Mouse (Mus musculus): Measurements from ENCODE around the gene Tmem86a. TPM values are rescaled to one million over a fixed set of nuclear protein-coding genes. Genes with fewer than 3 reads are reported as not detected.
A peak's percentile ranks its signal among the peaks of the same experiment; 100 is the strongest.
"Not testable (repeated sequence)": the region's sequence is repeated elsewhere in the genome, so short reads cannot be mapped to it uniquely, and the experiment has no call there.

Tmem86a gene
- polyA plus RNA-seq, 1 experiment from 2014 or later = 25.5 TPM

DNA sequence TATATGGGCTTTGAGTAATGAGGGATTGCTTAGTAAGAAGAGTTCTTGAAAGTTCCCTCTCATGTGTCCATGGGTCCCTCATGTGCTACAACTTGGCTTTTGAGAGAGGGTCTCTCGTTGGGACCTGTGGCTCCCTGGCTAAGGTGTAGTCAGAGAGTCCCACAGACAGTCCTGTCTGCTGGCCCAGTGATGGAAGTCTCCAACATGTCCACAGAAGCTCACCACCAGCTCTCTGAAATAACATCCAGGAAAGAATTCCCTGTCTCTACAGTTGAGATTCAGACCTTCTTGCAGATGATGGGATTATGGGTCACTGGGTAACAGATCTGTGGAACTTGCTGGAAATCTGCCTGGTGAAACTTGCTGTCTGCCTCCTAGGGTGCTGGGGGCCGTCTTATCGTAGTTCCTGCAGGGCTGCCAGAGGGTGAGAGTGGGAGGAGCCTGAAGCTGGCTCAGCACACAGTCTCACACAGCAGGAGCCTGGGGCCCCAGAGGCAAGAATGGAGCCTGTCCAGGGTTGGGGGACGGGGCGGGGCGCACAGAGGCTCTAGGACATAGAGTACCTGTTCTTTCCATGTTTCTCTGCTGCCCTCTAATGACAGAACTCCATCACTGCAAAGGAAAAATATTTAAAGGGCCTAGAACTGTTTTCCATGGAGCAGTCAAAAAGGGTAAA lies 34.9 kb upstream of the Tmem86a start:
- Histone ChIP-seq H3K27me3 (no peaks in the 10 kb centered on the region), H3K4me1 (peaks cover 12% of the 10 kb centered on the region), H3K4me2 (peak overlapping the region; percentile 41), H3K4me3 (no peak overlapping the region), H3K9me3 (no peaks in the 10 kb centered on the region), H3K9ac (no peak overlapping the region), H3K36me3 (no peaks in the 10 kb centered on the region), H3K27ac (peak overlapping the region; percentile 68)
- peak; percentile 93 for ATAC-seq (ENCODE audit: insufficient number of reproducible peaks, low FRiP score, low TSS enrichment, low read depth)
- 8% methylated on average over 6 of the region's 6 CpGs for WGBS

DNA sequence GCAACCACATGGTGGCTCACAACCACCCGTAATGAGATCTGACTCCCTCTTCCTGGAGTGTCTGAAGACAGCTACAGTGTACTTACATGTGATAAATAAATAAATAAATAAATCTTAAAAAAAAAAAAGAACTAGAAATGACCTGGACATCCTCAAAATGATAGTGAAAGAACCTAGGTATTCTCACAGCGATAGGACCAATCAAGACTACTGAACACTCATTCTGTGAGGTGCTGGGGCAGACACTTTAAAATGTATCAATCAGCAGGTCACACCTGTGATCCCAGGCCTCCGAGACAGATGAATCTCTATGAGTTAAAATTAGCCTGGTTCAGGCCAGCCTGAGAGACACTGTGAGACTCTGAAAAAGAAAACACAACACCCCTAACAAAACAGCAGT lies 33.8 kb upstream of the Tmem86a start:
- no peaks in the 10 kb centered on the region for H3K36me3 ChIP-seq
- no peak overlapping the region for H3K4me3 ChIP-seq
- H3K27me3 ChIP-seq = no peaks in the 10 kb centered on the region
- H3K27ac ChIP-seq = no peak overlapping the region
- ATAC-seq (ENCODE audit: insufficient number of reproducible peaks, low FRiP score, low TSS enrichment, low read depth) = no peak
- H3K4me1 ChIP-seq = peaks cover 16% of the 10 kb centered on the region
- H3K4me2 ChIP-seq = no peak overlapping the region
- H3K9me3 ChIP-seq = no peaks in the 10 kb centered on the region
- no peak overlapping the region for H3K9ac ChIP-seq
- 68% methylated on average over 3 of the region's 3 CpGs for WGBS

DNA sequence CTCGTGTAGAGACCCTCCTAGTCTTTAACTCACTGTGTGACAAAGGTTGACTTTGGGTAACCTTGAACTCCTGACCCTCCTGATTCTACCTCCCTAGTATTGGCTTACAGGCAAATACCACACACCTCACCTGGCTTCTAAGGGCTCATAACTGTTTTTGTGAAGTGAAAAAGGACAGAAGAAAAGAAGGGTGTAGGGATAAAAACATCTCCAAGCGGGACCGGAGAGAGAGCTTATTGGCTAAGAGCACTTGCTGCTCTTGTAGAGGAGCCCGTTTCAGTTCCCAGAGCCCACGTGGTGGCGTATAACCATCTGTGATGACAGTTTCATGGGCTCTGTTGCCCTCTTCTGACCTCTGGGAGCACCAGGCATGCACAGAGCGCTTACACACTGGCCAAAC lies 33.3 kb upstream of the Tmem86a start:
- no peaks in the 10 kb centered on the region for H3K9me3 ChIP-seq
- no peak for ATAC-seq (ENCODE audit: insufficient number of reproducible peaks, low FRiP score, low TSS enrichment, low read depth)
- no peak overlapping the region for H3K4me2 ChIP-seq
- no peak overlapping the region for H3K27ac ChIP-seq
- 52% methylated on average over 7 of the region's 7 CpGs for WGBS
- no peak overlapping the region for H3K4me3 ChIP-seq
- no peak overlapping the region for H3K9ac ChIP-seq
- H3K36me3 ChIP-seq = no peaks in the 10 kb centered on the region
- H3K4me1 ChIP-seq = peaks cover 16% of the 10 kb centered on the region
- H3K27me3 ChIP-seq = no peaks in the 10 kb centered on the region

DNA sequence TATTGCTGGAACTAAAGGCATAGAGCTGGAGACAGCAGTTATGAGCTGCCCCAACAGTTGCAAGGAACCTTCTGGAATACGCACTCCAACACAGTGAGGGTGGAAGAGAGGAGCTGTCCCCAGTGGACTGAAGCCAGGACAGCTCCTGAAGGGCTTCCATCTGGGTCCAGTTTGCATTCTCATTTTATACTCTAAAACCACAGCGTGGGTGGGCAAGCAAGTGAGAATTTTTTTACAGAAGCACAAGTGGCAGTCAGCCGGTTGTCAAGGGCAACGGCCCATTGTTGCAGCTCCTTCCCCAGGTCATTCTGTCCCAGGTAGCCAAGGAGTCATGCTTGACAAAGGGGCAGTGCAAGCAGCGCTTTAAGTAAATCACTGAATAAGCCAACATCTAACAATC lies 30.8 kb upstream of the Tmem86a start:
- H3K9me3 ChIP-seq = no peaks in the 10 kb centered on the region
- WGBS = 70% methylated on average over 5 of the region's 5 CpGs
- peaks cover 13% of the 10 kb centered on the region for H3K4me1 ChIP-seq
- H3K27me3 ChIP-seq = 0 out of 2 replicates have a peak, but pooled peaks cover 4% of the 10 kb centered on the region
- no peak overlapping the region for H3K27ac ChIP-seq
- H3K4me3 ChIP-seq = no peak overlapping the region
- H3K9ac ChIP-seq = no peak overlapping the region
- no peaks in the 10 kb centered on the region for H3K36me3 ChIP-seq
- no peak for ATAC-seq (ENCODE audit: insufficient number of reproducible peaks, low FRiP score, low TSS enrichment, low read depth)
- H3K4me2 ChIP-seq = no peak overlapping the region

DNA sequence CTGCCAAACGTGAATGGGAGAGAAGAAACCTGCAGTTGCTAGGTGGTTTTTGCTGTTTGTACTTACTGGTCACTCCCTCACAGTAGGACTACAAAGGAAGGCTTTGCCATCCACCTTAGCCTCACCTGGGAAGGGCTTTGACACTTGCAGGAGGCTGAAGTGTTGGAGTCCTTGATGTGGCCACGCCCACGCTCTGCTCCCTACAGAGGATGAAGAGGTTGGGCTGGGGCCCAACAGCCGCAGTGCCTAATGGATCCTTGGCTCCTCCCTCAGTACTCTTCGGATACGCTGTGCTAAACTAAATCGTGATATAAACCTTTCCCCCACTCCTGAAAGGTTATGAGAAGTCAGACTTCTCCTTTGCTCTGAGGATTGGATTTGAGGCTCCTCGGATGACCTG lies 29.4 kb upstream of the Tmem86a start:
- WGBS = 8% methylated on average over 8 of the region's 8 CpGs

DNA sequence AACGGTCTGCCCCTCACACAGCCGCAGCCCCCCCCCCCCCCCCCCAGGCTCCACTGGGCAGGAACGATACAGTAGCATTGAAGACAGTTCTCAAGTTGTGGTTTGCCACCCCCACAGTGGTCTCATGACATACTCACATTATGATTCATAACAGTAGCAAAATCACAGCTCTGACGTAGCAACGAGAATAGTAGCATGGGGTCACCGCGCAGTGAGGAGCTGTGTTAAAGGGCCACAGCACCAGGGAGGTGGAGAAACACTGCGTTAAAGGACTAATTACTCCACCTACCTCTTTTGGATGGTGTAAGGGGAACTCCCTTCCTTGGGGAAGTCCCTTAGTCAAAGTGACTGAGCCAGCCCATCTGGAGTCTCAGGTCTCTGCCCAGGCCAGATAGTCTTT lies 27.9 kb upstream of the Tmem86a start:
- Histone ChIP-seq H3K4me1 (peaks cover 4% of the 10 kb centered on the region; the same call in 1 of the 2 replicates), H3K9me3 (no peaks in the 10 kb centered on the region), H3K9ac (no peak overlapping the region), H3K4me3 (no peak overlapping the region), H3K36me3 (no peaks in the 10 kb centered on the region), H3K27me3 (0 out of 2 replicates have a peak, but pooled peaks cover 4% of the 10 kb centered on the region), H3K4me2 (no peak overlapping the region), H3K27ac (no peak overlapping the region)
- no peak for ATAC-seq (ENCODE audit: insufficient number of reproducible peaks, low FRiP score, low TSS enrichment, low read depth)
- WGBS = 47% methylated on average over 8 of the region's 8 CpGs

More for the DNA sequence above, 29.4 kb upstream of the Tmem86a start:
- H3K27ac ChIP-seq = no peak overlapping the region
- no peaks in the 10 kb centered on the region for H3K36me3 ChIP-seq
- H3K9ac ChIP-seq = no peak overlapping the region
- no peak overlapping the region for H3K4me2 ChIP-seq
- no peak overlapping the region for H3K4me3 ChIP-seq
- H3K4me1 ChIP-seq = peaks cover 4% of the 10 kb centered on the region; the same call in 1 of the 2 replicates
- H3K27me3 ChIP-seq = 0 out of 2 replicates have a peak, but pooled peaks cover 4% of the 10 kb centered on the region
- H3K9me3 ChIP-seq = no peaks in the 10 kb centered on the region
- ATAC-seq (ENCODE audit: insufficient number of reproducible peaks, low FRiP score, low TSS enrichment, low read depth) = no peak

DNA sequence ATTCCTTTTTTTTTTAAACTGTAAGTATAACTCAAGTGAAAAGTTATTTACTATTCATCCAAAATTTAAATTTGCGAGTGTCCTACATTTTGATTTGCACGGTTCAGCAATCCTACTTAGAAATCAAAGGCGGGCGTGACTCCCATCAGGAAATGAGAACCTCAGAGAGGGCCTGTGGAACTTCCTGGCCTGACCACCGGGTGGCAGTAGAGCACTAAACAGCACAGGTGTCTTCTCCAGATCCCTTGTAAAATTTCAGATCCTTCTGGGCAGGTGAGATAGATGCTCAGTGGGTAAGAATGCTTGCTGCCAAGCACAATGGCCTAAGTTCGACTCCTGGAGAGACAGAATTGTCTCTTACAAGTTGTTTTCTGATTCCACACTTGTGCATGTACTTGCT lies 26.9 kb upstream of the Tmem86a start:
- H3K4me2 ChIP-seq = no peak overlapping the region
- no peaks in the 10 kb centered on the region for H3K9me3 ChIP-seq
- 0 out of 2 replicates have a peak, but pooled peaks cover 4% of the 10 kb centered on the region for H3K27me3 ChIP-seq
- H3K9ac ChIP-seq = no peak overlapping the region
- H3K36me3 ChIP-seq = no peaks in the 10 kb centered on the region
- no peak overlapping the region for H3K4me3 ChIP-seq
- no peak for ATAC-seq (ENCODE audit: insufficient number of reproducible peaks, low FRiP score, low TSS enrichment, low read depth)
- H3K4me1 ChIP-seq = peaks cover 4% of the 10 kb centered on the region; the same call in 1 of the 2 replicates
- H3K27ac ChIP-seq = no peak overlapping the region
- 16% methylated on average over 6 of the region's 6 CpGs for WGBS

DNA sequence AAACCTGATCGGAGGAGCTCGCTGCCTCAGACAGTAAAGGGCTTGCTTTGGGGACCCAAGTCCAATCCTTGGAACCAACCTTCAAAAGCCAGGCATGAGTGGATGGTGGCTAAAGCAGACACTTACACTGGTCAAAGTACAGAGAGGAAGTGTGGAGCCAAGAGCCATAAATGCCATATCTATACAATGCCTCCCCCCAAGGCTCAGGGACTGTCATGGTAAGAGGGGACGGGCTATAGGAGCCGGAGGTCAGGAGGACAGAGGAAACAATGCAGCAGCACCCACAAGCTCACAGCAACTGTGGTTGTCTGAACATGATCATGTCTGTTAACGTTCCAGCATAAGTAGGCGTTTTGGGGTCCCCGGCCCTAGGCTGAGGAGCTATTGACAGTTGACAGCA lies 25.9 kb upstream of the Tmem86a start:
- ATAC-seq (ENCODE audit: insufficient number of reproducible peaks, low FRiP score, low TSS enrichment, low read depth) = no peak
- no peaks in the 10 kb centered on the region for H3K36me3 ChIP-seq
- no peak overlapping the region for H3K27ac ChIP-seq
- WGBS = 88% methylated on average over 7 of the region's 7 CpGs
- H3K9ac ChIP-seq = no peak overlapping the region
- no peak overlapping the region for H3K4me2 ChIP-seq
- no peaks in the 10 kb centered on the region for H3K9me3 ChIP-seq
- no peak overlapping the region for H3K4me3 ChIP-seq
- 0 out of 2 replicates have a peak, but pooled peaks cover 4% of the 10 kb centered on the region for H3K27me3 ChIP-seq
- H3K4me1 ChIP-seq = peaks cover 4% of the 10 kb centered on the region; the same call in 1 of the 2 replicates

DNA sequence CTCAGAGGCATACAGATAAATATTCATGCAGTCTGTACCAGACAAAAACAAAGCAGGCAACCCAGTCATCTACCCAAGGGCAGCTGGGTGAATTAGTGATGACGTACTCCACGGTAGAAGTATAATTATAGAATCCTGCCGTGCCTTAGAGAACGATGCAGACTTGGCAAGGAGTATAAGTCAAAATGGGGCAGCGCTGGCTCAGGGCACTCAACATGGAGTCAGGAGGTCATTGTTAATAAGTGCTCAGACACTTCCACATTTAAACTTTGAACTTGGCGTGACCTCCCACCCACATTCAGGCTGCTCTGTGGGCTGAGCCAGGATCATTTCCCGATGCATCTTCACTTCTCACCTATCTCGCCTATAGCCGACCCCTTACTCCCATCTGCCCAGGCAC lies 25.0 kb upstream of the Tmem86a start:
- WGBS = 67% methylated on average over 9 of the region's 9 CpGs
- no peak overlapping the region for H3K9ac ChIP-seq
- no peaks in the 10 kb centered on the region for H3K9me3 ChIP-seq
- H3K4me3 ChIP-seq = no peak overlapping the region
- 0 out of 2 replicates have a peak, but pooled peaks cover 4% of the 10 kb centered on the region for H3K27me3 ChIP-seq
- H3K27ac ChIP-seq = no peak overlapping the region
- peaks cover 4% of the 10 kb centered on the region; the same call in 1 of the 2 replicates for H3K4me1 ChIP-seq
- H3K4me2 ChIP-seq = no peak overlapping the region
- H3K36me3 ChIP-seq = no peaks in the 10 kb centered on the region
- ATAC-seq (ENCODE audit: insufficient number of reproducible peaks, low FRiP score, low TSS enrichment, low read depth) = no peak

DNA sequence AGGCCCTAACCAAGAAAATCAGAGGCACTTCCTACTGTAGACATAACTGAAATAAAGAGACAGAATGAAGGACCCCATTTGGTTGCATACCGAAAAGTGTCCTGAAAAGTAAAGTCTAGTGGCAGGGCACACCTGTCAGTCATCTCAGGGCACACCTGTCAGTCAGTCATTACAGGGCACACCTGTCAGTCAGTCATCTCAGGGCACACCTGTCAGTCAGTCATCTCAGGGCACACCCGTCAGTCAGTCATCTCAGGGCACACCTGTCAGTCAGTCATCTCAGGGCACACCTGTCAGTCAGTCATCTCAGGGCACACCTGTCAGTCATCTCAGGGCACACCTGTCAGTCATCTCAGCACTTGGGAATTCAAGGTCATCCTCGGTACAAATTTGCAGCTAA lies 23.5 kb upstream of the Tmem86a start:
- H3K27ac ChIP-seq; H3K4me3 ChIP-seq; H3K4me1 ChIP-seq; ATAC-seq (ENCODE audit: insufficient number of reproducible peaks, low FRiP score, low TSS enrichment, low read depth); H3K9me3 ChIP-seq; H3K4me2 ChIP-seq; H3K9ac ChIP-seq; H3K36me3 ChIP-seq; H3K27me3 ChIP-seq: not testable (repeated sequence)
- WGBS = 71% methylated on average over 3 of the region's 3 CpGs

DNA sequence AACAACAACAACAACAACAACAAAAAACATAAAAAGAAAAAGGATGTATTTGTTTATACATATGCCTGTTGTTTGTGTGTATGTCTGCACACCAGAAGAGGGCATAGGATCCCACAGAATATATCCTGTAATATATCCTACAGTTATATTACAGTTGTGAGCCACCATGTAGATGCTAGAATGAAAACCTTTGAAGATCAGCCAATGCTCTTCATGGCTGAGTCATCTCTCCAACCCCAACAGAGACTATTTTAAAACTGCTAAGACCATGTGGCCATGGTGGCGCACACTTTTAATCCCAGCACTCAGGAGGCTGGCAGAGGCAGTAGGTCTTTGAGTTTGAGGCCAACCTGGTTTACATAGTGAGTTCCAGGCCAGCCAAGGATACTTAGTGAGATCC lies 22.9 kb upstream of the Tmem86a start:
- no peaks in the 10 kb centered on the region for H3K9me3 ChIP-seq
- no peaks in the 10 kb centered on the region for H3K4me1 ChIP-seq
- H3K4me3 ChIP-seq = no peak overlapping the region
- no peaks in the 10 kb centered on the region for H3K36me3 ChIP-seq
- no peak for ATAC-seq (ENCODE audit: insufficient number of reproducible peaks, low FRiP score, low TSS enrichment, low read depth)
- no peak overlapping the region for H3K27ac ChIP-seq
- no peak overlapping the region for H3K9ac ChIP-seq
- H3K27me3 ChIP-seq = 0 out of 2 replicates have a peak, but pooled peaks cover 4% of the 10 kb centered on the region
- WGBS = 87% methylated on average over 1 of the region's 1 CpGs
- no peak overlapping the region for H3K4me2 ChIP-seq

DNA sequence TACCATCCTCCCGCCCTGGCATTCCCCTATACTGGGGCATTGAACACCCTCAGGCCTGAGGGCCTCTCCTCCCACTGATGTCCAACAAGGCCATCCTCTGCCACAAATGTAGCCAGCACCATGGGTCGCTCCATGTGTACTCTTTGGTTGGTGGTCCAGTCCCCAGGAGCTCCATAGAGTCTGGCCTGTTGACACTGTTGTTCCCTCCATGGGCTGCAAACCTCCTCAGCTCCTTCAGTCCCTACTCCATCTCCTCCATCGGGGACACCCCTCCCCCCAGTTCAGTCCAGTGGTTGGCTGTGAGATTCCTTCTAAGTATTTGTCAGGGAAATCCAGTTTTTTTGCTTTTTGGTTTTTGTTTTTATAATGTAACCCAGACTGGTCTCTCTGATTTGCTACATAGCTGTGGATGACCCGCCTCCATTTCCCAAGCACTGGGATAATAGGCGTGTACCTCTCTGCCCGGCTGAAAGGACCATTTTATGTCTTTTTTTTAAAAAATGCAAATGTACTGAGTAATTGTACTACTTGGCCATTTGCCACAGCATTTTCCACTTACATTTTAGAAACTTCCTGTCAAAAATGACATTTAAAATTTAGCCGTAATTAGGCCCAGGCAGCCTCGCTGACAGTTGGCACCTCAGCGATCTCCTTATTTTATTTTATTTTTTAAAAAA lies 19.7 kb upstream of the Tmem86a start:
- no peaks in the 10 kb centered on the region for H3K36me3 ChIP-seq
- no peaks in the 10 kb centered on the region for H3K27me3 ChIP-seq
- no peak overlapping the region for H3K9ac ChIP-seq
- H3K27ac ChIP-seq = no peak overlapping the region
- no peak overlapping the region for H3K4me2 ChIP-seq
- WGBS = 70% methylated on average over 9 of the region's 9 CpGs
- no peaks in the 10 kb centered on the region for H3K9me3 ChIP-seq
- no peak for ATAC-seq (ENCODE audit: insufficient number of reproducible peaks, low FRiP score, low TSS enrichment, low read depth)
- H3K4me1 ChIP-seq = no peaks in the 10 kb centered on the region
- no peak overlapping the region for H3K4me3 ChIP-seq

Measured in limb, embryonic 15.5 days (tissue).